Mouse (Mus musculus) CH12.LX (cell line): Measurements from ENCODE around the gene Ifnl3. TPM values are rescaled to one million over a fixed set of nuclear protein-coding genes. Genes with fewer than 3 reads are reported as not detected.

Experiments used
- DNase-seq: peaks from one replicate; pipeline ENCODE4 v3.0.0-alpha.2; 2013; ENCODE audit errors: extremely low read depth
- H3K27ac ChIP-seq: 2 replicates; pipeline ENCODE4 v1.5.1; 2012; ENCODE audit warnings: low read depth, mild to moderate bottlenecking, control low read depth, moderate library complexity; ENCODE audit not compliant: insufficient read depth
- H3K27me3 ChIP-seq: replicated peaks from 2 replicates; pipeline ENCODE3; 2012; ENCODE audit warnings: inconsistent platforms
- H3K36me3 ChIP-seq, 2 experiments: replicated peaks in 1 of 2; 2 replicates each; pipeline versions ENCODE3 to v1.6.1; 2012; ENCODE audit warnings: inconsistent platforms in 1 of 2, low read length in 1 of 2, mild to moderate bottlenecking in 1 of 2, mixed read lengths in 1 of 2, moderate library complexity in 1 of 2; ENCODE audit not compliant: control insufficient read depth in 1 of 2, insufficient read depth in 1 of 2
- H3K4me1 ChIP-seq, 2 experiments: 2 replicates each; pipeline ENCODE4 v1.6.1; 2012; ENCODE audit warnings: inconsistent platforms in 1 of 2, moderate library complexity in 1 of 2; ENCODE audit not compliant: insufficient read depth in 2 of 2, control insufficient read depth in 1 of 2
- H3K4me2 ChIP-seq: 2 replicates; pipeline ENCODE4 v1.6.1; 2012; ENCODE audit warnings: low read depth, mild to moderate bottlenecking, control low read depth; ENCODE audit not compliant: poor library complexity, insufficient read depth, severe bottlenecking
- H3K4me3 ChIP-seq, 3 experiments: fragments of 150-350 bp in 1 of 3; sonication (generic) in 1 of 3; replicated peaks in 1 of 3; 2 replicates each; pipeline versions ENCODE3 to v1.5.1; 2011 to 2012; ENCODE audit warnings: low read depth in 2 of 3, low read length in 2 of 3, mild to moderate bottlenecking in 2 of 3, moderate library complexity in 2 of 3, control low read depth in 1 of 3, improper control_type of control experiment in 1 of 3, inconsistent platforms in 1 of 3, mixed read lengths in 1 of 3; ENCODE audit not compliant: poor library complexity in 1 of 3
- H3K79me2 ChIP-seq: replicated peaks from 2 replicates; pipeline ENCODE4 v1.6.1; 2012; ENCODE audit warnings: mild to moderate bottlenecking, moderate library complexity; ENCODE audit not compliant: control insufficient read depth, poor library complexity, insufficient read depth, severe bottlenecking; ENCODE audit errors: extremely low read depth
- H3K9ac ChIP-seq: 2 replicates; pipeline ENCODE4 v1.6.1; 2012; ENCODE audit warnings: low read depth, mild to moderate bottlenecking, control low read depth, moderate library complexity; ENCODE audit not compliant: insufficient read depth
- H3K9me3 ChIP-seq: replicated peaks from 2 replicates; pipeline ENCODE3; 2012; ENCODE audit warnings: low read length, inconsistent platforms, mixed read lengths
- BHLHE40 ChIP-seq: IDR thresholded peaks from 2 replicates; pipeline ENCODE4 v1.6.1; 2011; ENCODE audit warnings: mild to moderate bottlenecking, low read depth, low read length, improper control_type of control experiment
- CHD1 ChIP-seq: IDR thresholded peaks from 2 replicates; pipeline ENCODE4 v1.6.1; 2012; ENCODE audit warnings: low read depth, low read length, improper control_type of control experiment, inconsistent platforms
- E2F4 ChIP-seq: IDR thresholded peaks from 2 replicates; pipeline ENCODE4 v1.6.1; 2011; ENCODE audit warnings: low read depth, low read length, improper control_type of control experiment; ENCODE audit not compliant: insufficient replicate concordance
- EP300 ChIP-seq: IDR thresholded peaks from 2 replicates; pipeline ENCODE4 v1.6.1; 2011; ENCODE audit warnings: low read length, improper control_type of control experiment
- ETS1 ChIP-seq: conservative IDR thresholded peaks from 2 replicates; pipeline ENCODE4 v1.6.1; 2012; ENCODE audit warnings: low read depth, mild to moderate bottlenecking, inconsistent platforms, low read length, improper control_type of control experiment, moderate library complexity
- HCFC1 ChIP-seq: IDR thresholded peaks from 2 replicates; pipeline ENCODE4 v1.6.1; 2012; ENCODE audit warnings: low read depth, mild to moderate bottlenecking, inconsistent platforms, low read length, improper control_type of control experiment
- MAFK ChIP-seq: IDR thresholded peaks from 2 replicates; pipeline ENCODE4 v1.6.1; 2011; ENCODE audit warnings: low read length, improper control_type of control experiment; ENCODE audit not compliant: insufficient replicate concordance
- MAZ ChIP-seq: IDR thresholded peaks from 2 replicates; pipeline ENCODE4 v1.6.1; 2012; ENCODE audit warnings: low read depth, mild to moderate bottlenecking, inconsistent platforms, low read length, improper control_type of control experiment, moderate library complexity
- MEF2A ChIP-seq: IDR thresholded peaks from 2 replicates; pipeline ENCODE4 v1.6.1; 2014; ENCODE audit warnings: low read depth, mild to moderate bottlenecking, inconsistent platforms, low read length, improper control_type of control experiment, borderline replicate concordance
- NELFE ChIP-seq: IDR thresholded peaks from 2 replicates; pipeline ENCODE4 v1.6.1; 2011; ENCODE audit warnings: low read depth, low read length, improper control_type of control experiment
- POLR2AphosphoS2 ChIP-seq: IDR thresholded peaks from 2 replicates; pipeline ENCODE4 v1.6.1; 2011; ENCODE audit warnings: low read depth, low read length, improper control_type of control experiment
- TCF12 ChIP-seq: IDR thresholded peaks from 2 replicates; pipeline ENCODE4 v1.6.1; 2014; ENCODE audit warnings: low read depth, mild to moderate bottlenecking, inconsistent platforms, low read length, improper control_type of control experiment
- ZC3H11A ChIP-seq: IDR thresholded peaks from 2 replicates; pipeline ENCODE4 v1.6.1; 2012; ENCODE audit warnings: low read depth, mild to moderate bottlenecking, inconsistent platforms, low read length, improper control_type of control experiment
- ZKSCAN1 ChIP-seq: IDR thresholded peaks from 2 replicates; pipeline ENCODE4 v1.6.1; 2012; ENCODE audit warnings: low read depth, inconsistent platforms, low read length, improper control_type of control experiment, borderline replicate concordance
- ZNF384 ChIP-seq: IDR thresholded peaks from 2 replicates; pipeline ENCODE4 v1.6.1; 2012; ENCODE audit warnings: low read depth, low read length, improper control_type of control experiment, inconsistent platforms
- dilution Hi-C: fragments of 300-500 bp; cut with MboI; formaldehyde crosslinking; loops from 2 replicates; pipeline ENCODE4 v1.14.3; 2020; ENCODE audit warnings: low sequenced_read_pairs; ENCODE audit not compliant: extremely low pct_unique_long_range_greater_than_20kb, extremely low pct_ligation_motif_present
- in situ Hi-C: fragments of 300-500 bp; cut with MboI; formaldehyde crosslinking; loops from 3 replicates; pipeline ENCODE4 v1.14.3; 2019; ENCODE audit warnings: low sequenced_read_pairs, low pct_ligation_motif_present, low pct_unique_long_range_greater_than_20kb, mixed read lengths
- polyA plus RNA-seq: library from polyadenylated mRNA; unstranded; fragments of >175 nt; gene quantifications from 2 replicates; pipeline ENCODE4 v1.2.1, GENCODE M21; 2012; ENCODE audit warnings: low read depth; ENCODE audit not compliant: insufficient read length
- total RNA-seq, 2 experiments: library from RNA; depleted of rRNA; stranded (reverse); fragments of 300-350 nt in 1 of 2; fragments of >200 nt in 1 of 2; gene quantifications; 2 replicates each; pipeline ENCODE4 v1.2.3; 2012 to 2014

Ifnl3 gene
- total and polyA plus RNA-seq, 3 experiments, result not detected

- Histone ChIP-seq H3K27me3 (no peaks in the 10 kb centered on the region), H3K4me3 (no peak overlapping the region), H3K4me1 (peaks cover 4 to 29% of the 10 kb centered on the region in 2 experiments), H3K36me3 (peaks cover 23 to 73% of the 10 kb centered on the region in 2 experiments), H3K27ac (no peak overlapping the region), H3K9ac (no peak overlapping the region), H3K9me3 (no peaks in the 10 kb centered on the region), H3K79me2 (no peaks in the 10 kb centered on the region), H3K4me2 (no peak overlapping the region)
- no peak for DNase-seq
- no peak for TF ChIP-seq E2F4
- in situ Hi-C loops (no loop called here), dilution Hi-C loops (no loop called here)
These were observed 47.8 kb downstream of the Ifnl3 start for GRCm38 (mm10) chr7:28570291-28570981.

- peaks cover 4 to 30% of the 10 kb centered on the region in 2 experiments for H3K4me1 ChIP-seq
- H3K27me3 ChIP-seq, result no peaks in the 10 kb centered on the region
- dilution Hi-C loops, result no loop called here
These were observed 48.5 kb downstream of the Ifnl3 start for GRCm38 (mm10) chr7:28570982-28571682.

GRCm38 (mm10) chr7:28572689-28573088 lies 50.1 kb downstream of the Ifnl3 start:
- no peaks in the 10 kb centered on the region for H3K79me2 ChIP-seq
- in situ Hi-C loops, result no loop called here
- peaks cover 4 to 42% of the 10 kb centered on the region in 2 experiments for H3K4me1 ChIP-seq
- H3K4me2 ChIP-seq, result no peak overlapping the region
- DNase-seq, result no peak
- dilution Hi-C loops, result no loop called here
- H3K9me3 ChIP-seq, result no peaks in the 10 kb centered on the region
- no peak for TF ChIP-seq TCF12
- TF ChIP-seq BHLHE40, result no peak
- TF ChIP-seq HCFC1, result no peak
- no peak for TF ChIP-seq NELFE
- no peak for TF ChIP-seq CHD1
- no peak for TF ChIP-seq MEF2A
- TF ChIP-seq ZC3H11A, result no peak
- no peak for TF ChIP-seq POLR2AphosphoS2
- no peak for TF ChIP-seq ETS1
- no peak for TF ChIP-seq EP300
- TF ChIP-seq ZKSCAN1, result no peak
- TF ChIP-seq MAZ, result no peak
- no peak for TF ChIP-seq ZNF384
- TF ChIP-seq MAFK, result no peak
- H3K27ac ChIP-seq, result no peak overlapping the region
- no peak overlapping the region for H3K9ac ChIP-seq
- peaks cover 3 to 64% of the 10 kb centered on the region in 2 experiments for H3K36me3 ChIP-seq
- H3K4me3 ChIP-seq, result no peak overlapping the region
- H3K27me3 ChIP-seq, result no peaks in the 10 kb centered on the region

More at GRCm38 (mm10) chr7:28570982-28571682, 48.5 kb downstream of the Ifnl3 start:
- in situ Hi-C loops, result no loop called here
- peaks cover 19 to 71% of the 10 kb centered on the region in 2 experiments for H3K36me3 ChIP-seq
- TF ChIP-seq ZKSCAN1, result peak; percentile 17; the same call in 1 of the 2 replicates
- TF ChIP-seq EP300, result no peak
- H3K9me3 ChIP-seq, result no peaks in the 10 kb centered on the region
- no peaks in the 10 kb centered on the region for H3K79me2 ChIP-seq
- H3K27ac ChIP-seq, result no peak overlapping the region
- no peak overlapping the region for H3K9ac ChIP-seq
- no peak overlapping the region for H3K4me3 ChIP-seq
- DNase-seq, result no peak
- no peak overlapping the region for H3K4me2 ChIP-seq
